Mouse (Mus musculus) myocyte (in vitro differentiated cells): ENCODE measurements around the gene Rbms3. TPM values are rescaled to one million over a fixed set of nuclear protein-coding genes. Genes with fewer than 3 reads are reported as not detected.

Experiments
- H3K27me3 ChIP-seq: one replicate; pipeline ENCODE4 v1.6.1; 2011; ENCODE audit not compliant: control insufficient read depth, insufficient read depth, insufficient read length
- H3K36me3 ChIP-seq: one replicate; pipeline ENCODE4 v1.6.1; 2011; ENCODE audit not compliant: control insufficient read depth, insufficient read depth
- H3K4me2 ChIP-seq: one replicate; pipeline ENCODE4 v1.6.1; 2011; ENCODE audit warnings: low read depth, control low read depth
- H3K4me3 ChIP-seq: one replicate; pipeline ENCODE4 v1.5.1; 2011; ENCODE audit warnings: mild to moderate bottlenecking, control low read depth, moderate library complexity
- H3K79me2 ChIP-seq: one replicate; pipeline ENCODE4 v1.6.1; 2011; ENCODE audit not compliant: control insufficient read depth, insufficient read depth
- H3ac ChIP-seq: one replicate; pipeline ENCODE4 v1.6.1; 2011; ENCODE audit not compliant: control insufficient read depth, insufficient read length
- CEBPB ChIP-seq: IDR thresholded peaks from 2 replicates; pipeline ENCODE4 v1.6.1; 2011; ENCODE audit warnings: mild to moderate bottlenecking, moderate library complexity; ENCODE audit not compliant: poor library complexity, insufficient read depth, severe bottlenecking
- E2F4 ChIP-seq: IDR thresholded peaks from one replicate; pipeline ENCODE4 v1.6.1; 2011; ENCODE audit warnings: mild to moderate bottlenecking, control low read depth, moderate library complexity; ENCODE audit not compliant: insufficient read depth
- MAX ChIP-seq: IDR thresholded peaks from one replicate; pipeline ENCODE4 v1.6.1; 2011; ENCODE audit warnings: low read depth, mild to moderate bottlenecking, control low read depth
- MYOD1 ChIP-seq, 3 experiments: IDR thresholded peaks; one replicate each; pipeline ENCODE4 v1.6.1; 2011; ENCODE audit warnings: control low read depth in 2 of 3, low read depth in 2 of 3, mild to moderate bottlenecking in 2 of 3, moderate library complexity in 1 of 3; ENCODE audit not compliant: insufficient read length in 2 of 3, control insufficient read depth in 1 of 3
- MYOG ChIP-seq, 3 experiments: IDR thresholded peaks; one replicate each; pipeline ENCODE4 v1.6.1; 2011; ENCODE audit warnings: control low read depth in 2 of 3, low read depth in 2 of 3, mild to moderate bottlenecking in 2 of 3; ENCODE audit not compliant: insufficient read length in 2 of 3, control insufficient read depth in 1 of 3, insufficient read depth in 1 of 3
- POLR2A ChIP-seq: IDR thresholded peaks from one replicate; pipeline ENCODE4 v1.6.1; 2011; ENCODE audit warnings: low read depth, mild to moderate bottlenecking, control low read depth, moderate library complexity; ENCODE audit not compliant: insufficient read length
- POLR2AphosphoS2 ChIP-seq: IDR thresholded peaks from one replicate; pipeline ENCODE4 v1.6.1; 2011; ENCODE audit warnings: low read depth, control low read depth; ENCODE audit not compliant: insufficient read length
- REST ChIP-seq: IDR thresholded peaks from one replicate; pipeline ENCODE4 v1.6.1; 2011; ENCODE audit warnings: mild to moderate bottlenecking, control low read depth, moderate library complexity; ENCODE audit not compliant: insufficient read depth, insufficient read length
- SRF ChIP-seq: IDR thresholded peaks from one replicate; pipeline ENCODE4 v1.6.1; 2011; ENCODE audit warnings: low read depth; ENCODE audit not compliant: control insufficient read depth, insufficient read length
- TCF12 ChIP-seq: IDR thresholded peaks from one replicate; pipeline ENCODE4 v1.6.1; 2011; ENCODE audit warnings: mild to moderate bottlenecking, control low read depth; ENCODE audit not compliant: poor library complexity, insufficient read depth, severe bottlenecking
- TCF3 ChIP-seq: IDR thresholded peaks from one replicate; pipeline ENCODE4 v1.6.1; 2011; ENCODE audit warnings: low read depth, control low read depth; ENCODE audit not compliant: insufficient read length
- USF1 ChIP-seq: IDR thresholded peaks from one replicate; pipeline ENCODE4 v1.6.1; 2011; ENCODE audit warnings: low read depth, mild to moderate bottlenecking, control low read depth, moderate library complexity
- polyA plus RNA-seq: library from polyadenylated mRNA; unstranded; fragments of >200 nt; fragmentation: generic; extraction: Trizol; gene quantifications from one replicate; pipeline ENCODE4 v1.2.1, GENCODE M21; 2012; ENCODE audit warnings: missing spikeins

Rbms3 gene
- polyA plus RNA-seq, 1 experiment, result 4.5 TPM

GRCm38 (mm10) chr9:116956156-116956555 lies 673.6 kb downstream of the Rbms3 start:
- H3K36me3 ChIP-seq, result peaks cover 4% of the 10 kb centered on the region
- H3K27me3 ChIP-seq, result no peaks in the 10 kb centered on the region
- TF ChIP-seq TCF12 (no peak), REST (no peak), MYOD1 (IDR thresholded peaks at IDR 0.05; ENCODE audit: control insufficient read depth in 1 of 3, insufficient read length in 2 of 3, low read depth in 2 of 3) (no peak)
- no peak overlapping the region for H3K4me3 ChIP-seq
- no peak overlapping the region for H3K4me2 ChIP-seq
- no peak overlapping the region for H3ac ChIP-seq
- H3K79me2 ChIP-seq, result no peaks in the 10 kb centered on the region

- no peaks in the 10 kb centered on the region for H3K79me2 ChIP-seq
- TF ChIP-seq MAX (no peak), MYOD1 (IDR thresholded peaks at IDR 0.05; ENCODE audit: control insufficient read depth in 1 of 3, insufficient read length in 2 of 3, low read depth in 2 of 3) (no peak), TCF3 (no peak), POLR2AphosphoS2 (no peak), TCF12 (no peak), MYOG (IDR thresholded peaks at IDR 0.05; ENCODE audit: control insufficient read depth in 1 of 3, insufficient read depth in 1 of 3, insufficient read length in 2 of 3, low read depth in 2 of 3) (no peak), REST (no peak), CEBPB (no peak), POLR2A (no peak), SRF (no peak), USF1 (no peak), E2F4 (no peak)
- H3K36me3 ChIP-seq, result no peaks in the 10 kb centered on the region
- no peak overlapping the region for H3ac ChIP-seq
- no peak overlapping the region for H3K4me3 ChIP-seq
- no peak overlapping the region for H3K4me2 ChIP-seq
- H3K27me3 ChIP-seq, result no peaks in the 10 kb centered on the region
Measured at GRCm38 (mm10) chr9:116948211-116948610, 681.5 kb downstream of the Rbms3 start.

GRCm38 (mm10) chr9:116947369-116947768 lies 682.3 kb downstream of the Rbms3 start:
- H3K36me3 ChIP-seq, result no peaks in the 10 kb centered on the region
- no peak overlapping the region for H3ac ChIP-seq
- H3K27me3 ChIP-seq, result no peaks in the 10 kb centered on the region
- H3K4me3 ChIP-seq, result no peak overlapping the region
- H3K79me2 ChIP-seq, result no peaks in the 10 kb centered on the region
- TF ChIP-seq USF1, result no peak
- no peak for TF ChIP-seq E2F4
- TF ChIP-seq MYOD1 (IDR thresholded peaks at IDR 0.05; ENCODE audit: control insufficient read depth in 1 of 3, insufficient read length in 2 of 3, low read depth in 2 of 3), result no peak
- TF ChIP-seq SRF, result no peak
- no peak for TF ChIP-seq CEBPB
- no peak for TF ChIP-seq POLR2A
- no peak for TF ChIP-seq TCF3
- TF ChIP-seq POLR2AphosphoS2, result no peak
- no peak for TF ChIP-seq MAX
- TF ChIP-seq MYOG (IDR thresholded peaks at IDR 0.05; ENCODE audit: control insufficient read depth in 1 of 3, insufficient read depth in 1 of 3, insufficient read length in 2 of 3, low read depth in 2 of 3), result no peak
- TF ChIP-seq REST, result no peak
- TF ChIP-seq TCF12, result no peak
- H3K4me2 ChIP-seq, result no peak overlapping the region

- H3K36me3 ChIP-seq, result no peaks in the 10 kb centered on the region
- no peak overlapping the region for H3K4me2 ChIP-seq
- H3K79me2 ChIP-seq, result no peaks in the 10 kb centered on the region
- no peak overlapping the region for H3K4me3 ChIP-seq
- TF ChIP-seq TCF3 (no peak), SRF (no peak), USF1 (no peak), MYOD1 (IDR thresholded peaks at IDR 0.05; ENCODE audit: control insufficient read depth in 1 of 3, insufficient read length in 2 of 3, low read depth in 2 of 3) (no peak)
- no peak overlapping the region for H3ac ChIP-seq
- no peaks in the 10 kb centered on the region for H3K27me3 ChIP-seq
Measured at GRCm38 (mm10) chr9:116946787-116947186, 682.9 kb downstream of the Rbms3 start.

GRCm38 (mm10) chr9:116945689-116946088 lies 684.0 kb downstream of the Rbms3 start:
- Histone ChIP-seq H3K36me3 (no peaks in the 10 kb centered on the region), H3K4me2 (no peak overlapping the region), H3K4me3 (no peak overlapping the region), H3K27me3 (no peaks in the 10 kb centered on the region), H3ac (no peak overlapping the region), H3K79me2 (no peaks in the 10 kb centered on the region)
- TF ChIP-seq MYOG (IDR thresholded peaks at IDR 0.05; ENCODE audit: control insufficient read depth in 1 of 3, insufficient read depth in 1 of 3, insufficient read length in 2 of 3, low read depth in 2 of 3) (no peak), CEBPB (no peak), SRF (no peak), POLR2A (no peak), MYOD1 (IDR thresholded peaks at IDR 0.05; ENCODE audit: control insufficient read depth in 1 of 3, insufficient read length in 2 of 3, low read depth in 2 of 3) (no peak), MAX (no peak), E2F4 (no peak), TCF12 (no peak), USF1 (no peak), POLR2AphosphoS2 (no peak), TCF3 (no peak), REST (no peak)

- Histone ChIP-seq H3K27me3 (no peaks in the 10 kb centered on the region), H3K4me2 (no peak overlapping the region), H3K79me2 (no peaks in the 10 kb centered on the region), H3K36me3 (no peaks in the 10 kb centered on the region), H3K4me3 (no peak overlapping the region), H3ac (no peak overlapping the region)
- TF ChIP-seq SRF (no peak), POLR2AphosphoS2 (no peak)
Measured at GRCm38 (mm10) chr9:116943902-116944301, 685.8 kb downstream of the Rbms3 start.
